Mouse (Mus musculus) neural tube, embryonic 11.5 days (tissue): ENCODE results near the gene Igsf21. TPM values are rescaled to one million over a fixed set of nuclear protein-coding genes. Genes with fewer than 3 reads are reported as not detected.

Experiments
- ATAC-seq: fragments of 200-750 bp; cut with Nextera tagmentation; 2 replicates; pipeline ENCODE4 v1.8.0; 2017; ENCODE audit warnings: moderate number of reproducible peaks, mild to moderate bottlenecking, moderate TSS enrichment, moderate library complexity; ENCODE audit not compliant: insufficient read depth, low FRiP score, low TSS enrichment
- DNase-seq: peaks from one replicate; pipeline ENCODE4 v3.0.0-alpha.2; 2015; ENCODE audit warnings: low spot score
- H3K27ac ChIP-seq: fragments of 300-500 bp; sonication (generic); 2 replicates; pipeline ENCODE4 v1.5.1; 2014; ENCODE audit warnings: low read depth, mild to moderate bottlenecking, low read length
- H3K27me3 ChIP-seq: fragments of 300-500 bp; sonication (generic); 2 replicates; pipeline ENCODE4 v1.6.1; 2014; ENCODE audit warnings: mild to moderate bottlenecking, low read length, mixed read lengths; ENCODE audit not compliant: control insufficient read depth, insufficient read depth
- H3K36me3 ChIP-seq: fragments of 300-500 bp; sonication (generic); 2 replicates; pipeline ENCODE4 v1.6.1; 2014; ENCODE audit warnings: mild to moderate bottlenecking, low read length, moderate library complexity, mixed read lengths; ENCODE audit not compliant: control insufficient read depth, insufficient read depth
- H3K4me1 ChIP-seq: fragments of 300-500 bp; sonication (generic); 2 replicates; pipeline ENCODE4 v1.6.1; 2014; ENCODE audit warnings: low read length, mixed read lengths; ENCODE audit not compliant: control insufficient read depth, insufficient read depth
- H3K4me2 ChIP-seq: fragments of 300-500 bp; sonication (generic); 2 replicates; pipeline ENCODE4 v1.6.1; 2014; ENCODE audit warnings: low read depth, mild to moderate bottlenecking, moderate library complexity
- H3K4me3 ChIP-seq: fragments of 300-500 bp; sonication (generic); 2 replicates; pipeline ENCODE4 v1.5.1; 2014; ENCODE audit warnings: low read depth, low read length
- H3K9ac ChIP-seq: fragments of 300-500 bp; sonication (generic); 2 replicates; pipeline ENCODE4 v1.6.1; 2014; ENCODE audit warnings: mild to moderate bottlenecking, low read length
- H3K9me3 ChIP-seq: fragments of 300-500 bp; sonication (generic); 2 replicates; pipeline ENCODE4 v1.6.1; 2016; ENCODE audit warnings: low read length; ENCODE audit not compliant: control insufficient read depth
- WGBS: fragments of 180-500 bp; shearing (Covaris S2); extraction: QIAGEN DNeasy Blood & Tissue Kit; methylation state at CpG from one replicate; pipeline ENCODE4 v1.1.7; 2014; 5-methylcytosine and 5-hydroxymethylcytosine counted together
- polyA plus RNA-seq: library from polyadenylated mRNA; unstranded; fragments of >200 nt; fragmentation: Nextera tagmentation; extraction: Ambion mirVana; gene quantifications from 2 replicates; pipeline ENCODE4 v1.2.1, GENCODE M21; 2014

Igsf21 gene
- polyA plus RNA-seq, 1 experiment from 2014 or later: 12.9 TPM

- Histone ChIP-seq H3K36me3 (no peaks in the 10 kb centered on the region), H3K27ac (no peak overlapping the region), H3K4me2 (no peak overlapping the region), H3K9ac (no peak overlapping the region), H3K27me3 (no peaks in the 10 kb centered on the region), H3K4me1 (no peaks in the 10 kb centered on the region), H3K4me3 (no peak overlapping the region), H3K9me3 (no peaks in the 10 kb centered on the region)
- WGBS: 63% methylated on average over 2 of the region's 2 CpGs
- DNase-seq: no peak
- ATAC-seq: no peak
These were observed 150.3 kb downstream of the Igsf21 start for GRCm38 (mm10) chr4:140096283-140096682.

GRCm38 (mm10) chr4:140094835-140095234, 151.7 kb downstream of the Igsf21 start:
- DNase-seq (no peak), ATAC-seq (no peak)
- WGBS: 75% methylated on average over 2 of the region's 2 CpGs
- Histone ChIP-seq H3K27me3 (no peaks in the 10 kb centered on the region), H3K9me3 (no peaks in the 10 kb centered on the region), H3K4me3 (no peak overlapping the region), H3K36me3 (no peaks in the 10 kb centered on the region), H3K4me2 (no peak overlapping the region), H3K4me1 (no peaks in the 10 kb centered on the region), H3K9ac (no peak overlapping the region), H3K27ac (no peak overlapping the region)

GRCm38 (mm10) chr4:140092367-140092766, 154.2 kb downstream of the Igsf21 start:
- Histone ChIP-seq H3K4me2 (no peak overlapping the region), H3K36me3 (no peaks in the 10 kb centered on the region), H3K4me3 (no peak overlapping the region), H3K9ac (no peak overlapping the region), H3K9me3 (no peaks in the 10 kb centered on the region), H3K27ac (no peak overlapping the region), H3K4me1 (no peaks in the 10 kb centered on the region), H3K27me3 (no peaks in the 10 kb centered on the region)
- 71% methylated on average over 11 of the region's 11 CpGs for WGBS
- ATAC-seq: no peak
- DNase-seq: no peak

DNA sequence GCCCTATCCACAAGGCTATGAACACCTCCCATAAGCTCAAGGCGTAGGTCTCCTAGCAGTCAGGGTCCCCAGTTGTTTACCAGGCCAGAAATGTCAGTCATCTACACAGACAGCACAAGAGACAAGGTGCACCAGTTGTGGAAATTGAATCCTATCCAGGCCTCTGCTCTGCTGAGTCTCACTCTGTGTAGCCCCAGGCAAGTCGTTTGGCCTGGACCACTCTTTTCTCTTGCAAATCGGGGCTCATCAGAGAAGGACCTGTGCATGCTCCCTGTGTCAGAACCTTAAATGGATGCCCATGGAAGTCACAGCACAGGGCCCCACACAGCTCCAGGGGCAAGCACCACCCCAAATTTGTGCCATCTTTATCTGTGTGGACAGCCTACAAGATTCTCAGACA, 154.9 kb downstream of the Igsf21 start:
- Histone ChIP-seq H3K27ac (no peak overlapping the region), H3K9ac (no peak overlapping the region), H3K4me3 (no peak overlapping the region), H3K27me3 (no peaks in the 10 kb centered on the region), H3K36me3 (no peaks in the 10 kb centered on the region), H3K4me2 (no peak overlapping the region), H3K4me1 (no peaks in the 10 kb centered on the region), H3K9me3 (no peaks in the 10 kb centered on the region)
- no peak for DNase-seq
- 51% methylated on average over 3 of the region's 3 CpGs for WGBS
- ATAC-seq: no peak

- DNase-seq (no peak), ATAC-seq (no peak)
- Histone ChIP-seq H3K4me1 (no peaks in the 10 kb centered on the region), H3K36me3 (no peaks in the 10 kb centered on the region), H3K9ac (no peak overlapping the region), H3K9me3 (no peaks in the 10 kb centered on the region), H3K27ac (no peak overlapping the region), H3K27me3 (no peaks in the 10 kb centered on the region), H3K4me3 (no peak overlapping the region), H3K4me2 (no peak overlapping the region)
- WGBS: 86% methylated on average over 4 of the region's 4 CpGs
These were observed 156.9 kb downstream of the Igsf21 start for GRCm38 (mm10) chr4:140089676-140090075.

- ATAC-seq (no peak), DNase-seq (no peak)
- Histone ChIP-seq H3K9me3 (no peaks in the 10 kb centered on the region), H3K4me3 (no peak overlapping the region), H3K27me3 (no peaks in the 10 kb centered on the region), H3K27ac (no peak overlapping the region), H3K9ac (no peak overlapping the region), H3K36me3 (no peaks in the 10 kb centered on the region), H3K4me1 (no peaks in the 10 kb centered on the region), H3K4me2 (no peak overlapping the region)
- WGBS: 84% methylated on average over 12 of the region's 12 CpGs
These were observed 157.7 kb downstream of the Igsf21 start for GRCm38 (mm10) chr4:140088711-140089440.

DNA sequence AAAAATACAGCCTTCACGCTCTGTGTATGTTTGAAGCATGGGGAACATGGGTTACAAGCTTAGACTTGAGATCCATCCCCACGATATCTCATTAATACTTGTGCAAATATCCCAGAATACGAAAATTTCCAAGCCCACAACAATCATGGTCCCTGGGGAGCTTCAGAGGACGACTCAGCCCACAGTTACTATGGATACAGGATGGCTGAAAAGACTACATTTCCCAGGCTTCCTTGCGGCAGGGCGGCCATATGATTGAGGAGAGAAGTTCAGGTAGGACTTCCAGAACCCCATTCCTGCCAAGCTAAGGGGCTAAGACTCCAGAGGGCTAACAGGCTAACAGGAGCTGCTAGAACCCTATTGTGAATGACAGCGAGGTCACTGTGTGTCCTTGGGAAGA, 160.4 kb downstream of the Igsf21 start:
- no peak overlapping the region for H3K4me2 ChIP-seq
- H3K9ac ChIP-seq: no peak overlapping the region
- no peaks in the 10 kb centered on the region for H3K9me3 ChIP-seq
- ATAC-seq: no peak
- no peak for DNase-seq
- WGBS: 60% methylated on average over 7 of the region's 7 CpGs
- no peak overlapping the region for H3K4me3 ChIP-seq
- H3K36me3 ChIP-seq: no peaks in the 10 kb centered on the region
- no peaks in the 10 kb centered on the region for H3K4me1 ChIP-seq
- no peak overlapping the region for H3K27ac ChIP-seq
- H3K27me3 ChIP-seq: no peaks in the 10 kb centered on the region

DNA sequence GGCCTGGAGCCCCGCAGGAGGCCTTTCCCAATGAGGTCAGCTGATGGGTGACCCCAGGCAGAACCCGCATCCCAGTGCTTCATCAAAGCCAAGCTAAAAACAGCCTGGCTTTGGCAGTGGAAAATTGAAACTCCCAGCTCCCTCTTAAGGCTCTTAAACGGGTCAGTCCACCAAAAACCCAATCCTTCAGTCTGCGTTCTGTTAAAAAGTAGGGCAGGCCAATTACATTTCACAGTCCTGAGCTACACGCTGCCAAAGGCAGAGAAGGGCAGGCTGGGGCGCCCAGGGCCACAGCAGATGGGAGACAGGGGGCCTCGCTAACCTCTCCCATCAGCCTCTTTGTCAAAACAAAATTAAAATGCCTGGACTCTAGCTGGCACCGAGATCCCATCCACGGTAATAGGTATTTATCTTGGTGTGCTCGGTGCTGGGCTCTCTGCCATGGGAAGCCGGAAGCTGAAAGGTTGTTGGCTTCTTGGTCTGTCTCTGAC, 162.0 kb downstream of the Igsf21 start:
- Histone ChIP-seq H3K9me3 (no peaks in the 10 kb centered on the region), H3K4me2 (no peak overlapping the region), H3K36me3 (no peaks in the 10 kb centered on the region), H3K9ac (no peak overlapping the region), H3K4me1 (no peaks in the 10 kb centered on the region), H3K4me3 (no peak overlapping the region), H3K27me3 (no peaks in the 10 kb centered on the region), H3K27ac (no peak overlapping the region)
- no peak for ATAC-seq
- DNase-seq: no peak
- 60% methylated on average over 11 of the region's 11 CpGs for WGBS

DNA sequence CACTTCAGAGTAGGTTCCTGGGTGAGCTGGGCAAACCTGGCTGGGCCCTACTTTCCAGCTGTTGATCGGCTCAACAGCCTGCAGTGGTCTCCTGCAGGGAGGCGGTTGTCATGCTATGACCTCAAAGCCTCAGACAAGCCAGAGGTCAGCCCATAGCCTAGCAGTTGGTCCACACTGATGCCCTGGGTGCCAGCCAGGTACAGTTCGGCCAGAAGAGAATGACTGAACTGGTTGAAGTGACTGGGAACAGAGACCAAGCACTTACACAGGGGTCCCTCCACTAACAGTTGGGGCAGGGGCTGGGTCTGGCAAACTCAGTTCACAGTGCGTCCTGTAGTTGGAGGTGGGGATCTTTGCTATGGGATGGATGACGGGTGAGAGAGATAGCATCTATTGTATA, 162.5 kb downstream of the Igsf21 start:
- no peaks in the 10 kb centered on the region for H3K36me3 ChIP-seq
- no peak overlapping the region for H3K9ac ChIP-seq
- no peaks in the 10 kb centered on the region for H3K9me3 ChIP-seq
- no peak overlapping the region for H3K4me3 ChIP-seq
- no peak overlapping the region for H3K27ac ChIP-seq
- WGBS: 76% methylated on average over 5 of the region's 5 CpGs
- no peaks in the 10 kb centered on the region for H3K4me1 ChIP-seq
- no peak for ATAC-seq
- no peaks in the 10 kb centered on the region for H3K27me3 ChIP-seq
- H3K4me2 ChIP-seq: no peak overlapping the region
- DNase-seq: no peak
